Mouse (Mus musculus): ENCODE measurements at regions not wholly inside any gene's neighbourhood (a gene's known extent, or its start where the extent isn't known, plus 50 kb on each side); places are given as distances from the start of the nearest gene placed in this dataset.

DNA sequence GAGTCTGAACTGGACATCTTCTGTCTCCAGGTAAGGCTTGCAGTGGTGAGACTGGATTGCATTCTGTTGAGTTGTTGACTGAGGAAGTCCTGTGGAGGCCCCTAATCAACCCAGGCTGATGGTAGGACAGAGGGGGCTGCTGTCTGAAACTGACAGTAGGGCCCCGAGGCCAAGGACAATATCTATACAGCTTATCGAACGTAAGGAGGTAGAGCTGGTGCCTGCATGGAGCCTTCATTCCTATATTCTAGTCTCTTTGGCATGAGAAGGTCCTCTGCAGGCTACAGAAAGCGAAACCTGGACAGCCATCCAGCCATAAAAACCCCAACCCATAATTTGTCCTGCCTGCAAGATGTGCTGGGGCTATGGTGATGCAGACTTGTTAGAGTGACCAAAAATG is 135.6 kb downstream of the Tas2r134 start:
- Histone ChIP-seq H3K4me3 (ENCODE audit: control insufficient read depth in 1 of 2, insufficient read depth in 1 of 2, low read depth in 2 of 2, low read length in 2 of 2) (no peak overlapping the region), H3K4me1 (ENCODE audit: control insufficient read depth in 1 of 2, insufficient read depth in 2 of 2, low read length in 2 of 2) (no peaks in the 10 kb centered on the region), H3K36me3 (ENCODE audit: control insufficient read depth in 1 of 2, insufficient read depth in 2 of 2, low read length in 2 of 2) (no peaks in the 10 kb centered on the region), H3K9ac (ENCODE audit: control insufficient read depth, low read depth, low read length, poor library complexity, severe bottlenecking) (no peak overlapping the region), H3K9me3 (replicated peaks; ENCODE audit: insufficient read depth, low read length) (no peaks in the 10 kb centered on the region), H3K27ac (ENCODE audit: control insufficient read depth, low read depth, low read length) (no peak overlapping the region), H3K79me2 (ENCODE audit: control insufficient read depth, insufficient read depth, low read length, poor library complexity) (no peaks in the 10 kb centered on the region), H3K27me3 (ENCODE audit: control insufficient read depth in 1 of 2, insufficient read depth in 2 of 2, low read length in 2 of 2) (no peaks in the 10 kb centered on the region)
- no peak for DNase-seq (ENCODE audit: low read depth, low spot score)
- TF ChIP-seq ZKSCAN1 (IDR thresholded peaks at IDR 0.05; ENCODE audit: low read depth, low read length) (no peak), MYB (IDR thresholded peaks at IDR 0.05; ENCODE audit: low read depth, low read length) (no peak), TCF12 (IDR thresholded peaks at IDR 0.05; ENCODE audit: low read depth, low read length) (no peak), USF1 (IDR thresholded peaks at IDR 0.05; ENCODE audit: low read depth, low read length) (no peak), ETS1 (IDR thresholded peaks at IDR 0.05; ENCODE audit: low read depth, low read length) (no peak), HCFC1 (IDR thresholded peaks at IDR 0.05; ENCODE audit: low read depth, low read length) (no peak), MAZ (IDR thresholded peaks at IDR 0.05; ENCODE audit: low read depth, low read length) (no peak), ZMIZ1 (IDR thresholded peaks at IDR 0.05; ENCODE audit: low read depth, low read length) (no peak), CTCF (IDR thresholded peaks at IDR 0.05 in 2 of 3, conservative IDR thresholded peaks at IDR 0.05 in 1 of 3; ENCODE audit: control insufficient read depth in 1 of 3, insufficient read depth in 1 of 3, low read depth in 2 of 3, low read length in 3 of 3, poor library complexity in 1 of 3, severe bottlenecking in 1 of 3) (no peak), RAD21 (IDR thresholded peaks at IDR 0.05; ENCODE audit: low read depth, low read length) (no peak), NELFE (IDR thresholded peaks at IDR 0.05; ENCODE audit: low read depth, low read length) (no peak), SMC3 (IDR thresholded peaks at IDR 0.05; ENCODE audit: low read depth, low read length) (no peak), EP300 (IDR thresholded peaks at IDR 0.05; ENCODE audit: low read depth in 1 of 2, low read length in 2 of 2) (no peak), ZNF384 (IDR thresholded peaks at IDR 0.05; ENCODE audit: low read depth, low read length) (no peak), MAFK (IDR thresholded peaks at IDR 0.05; ENCODE audit: borderline replicate concordance, low read depth, low read length) (no peak), SIN3A (IDR thresholded peaks at IDR 0.05; ENCODE audit: low read length) (no peak)

DNA sequence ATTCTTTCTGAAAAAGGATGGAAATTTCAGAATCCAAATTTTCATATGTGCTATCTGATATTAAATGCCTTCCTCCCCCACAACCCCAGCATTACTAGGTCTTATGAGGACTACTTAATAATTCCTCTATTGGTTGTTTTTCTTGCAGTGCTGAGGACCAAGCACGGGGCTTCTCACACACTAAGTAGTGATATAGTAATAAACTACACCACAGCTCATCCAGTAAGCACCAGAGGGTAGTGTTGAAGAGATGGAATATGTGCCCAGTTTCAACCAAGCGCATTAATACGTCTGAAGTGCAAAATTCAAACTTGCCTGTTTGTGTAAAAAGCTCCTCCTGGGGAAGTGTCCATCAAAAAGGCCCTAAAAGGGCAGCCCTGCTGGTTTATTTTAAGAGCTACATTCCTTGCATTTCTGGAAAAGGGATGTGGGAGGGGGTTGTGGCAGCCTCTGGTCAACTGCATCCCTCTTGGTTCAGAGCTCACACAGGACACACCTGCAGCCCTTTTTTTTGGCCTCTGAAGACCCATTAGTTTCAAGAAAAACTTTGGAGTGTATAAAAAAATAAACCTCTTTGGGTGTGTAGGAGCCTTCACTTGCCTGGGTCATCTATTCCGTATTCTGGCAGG is 140.3 kb downstream of the Tas2r134 start:
- Histone ChIP-seq H3K27ac (ENCODE audit: control insufficient read depth, low read depth, low read length) (no peak overlapping the region), H3K9ac (ENCODE audit: control insufficient read depth, low read depth, low read length, poor library complexity, severe bottlenecking) (no peak overlapping the region), H3K9me3 (replicated peaks; ENCODE audit: insufficient read depth, low read length) (no peaks in the 10 kb centered on the region), H3K27me3 (ENCODE audit: control insufficient read depth in 1 of 2, insufficient read depth in 2 of 2, low read length in 2 of 2) (no peaks in the 10 kb centered on the region), H3K4me3 (ENCODE audit: control insufficient read depth in 1 of 2, insufficient read depth in 1 of 2, low read depth in 2 of 2, low read length in 2 of 2) (no peak overlapping the region), H3K4me1 (ENCODE audit: control insufficient read depth in 1 of 2, insufficient read depth in 2 of 2, low read length in 2 of 2) (no peaks in the 10 kb centered on the region), H3K36me3 (ENCODE audit: control insufficient read depth in 1 of 2, insufficient read depth in 2 of 2, low read length in 2 of 2) (no peaks in the 10 kb centered on the region), H3K79me2 (ENCODE audit: control insufficient read depth, insufficient read depth, low read length, poor library complexity) (no peaks in the 10 kb centered on the region)
- TF ChIP-seq ELF1 (IDR thresholded peaks at IDR 0.05; ENCODE audit: low read depth, low read length) (no peak), ETS1 (IDR thresholded peaks at IDR 0.05; ENCODE audit: low read depth, low read length) (no peak), MXI1 (IDR thresholded peaks at IDR 0.05; ENCODE audit: low read depth, low read length) (no peak), POLR2A (IDR thresholded peaks at IDR 0.05; ENCODE audit: control insufficient read depth in 1 of 2, insufficient read depth in 1 of 2, low read depth in 1 of 2, low read length in 2 of 2, poor library complexity in 1 of 2) (no peak), SIN3A (IDR thresholded peaks at IDR 0.05; ENCODE audit: low read length) (no peak), TAL1 (IDR thresholded peaks at IDR 0.05; ENCODE audit: low read length) (no peak), ZC3H11A (IDR thresholded peaks at IDR 0.05; ENCODE audit: low read depth, low read length) (no peak), POLR2AphosphoS5 (IDR thresholded peaks at IDR 0.05; ENCODE audit: borderline replicate concordance, low read depth, low read length) (no peak), NRF1 (IDR thresholded peaks at IDR 0.05; ENCODE audit: insufficient read depth, low read depth, low read length, poor library complexity, severe bottlenecking) (no peak), SMC3 (IDR thresholded peaks at IDR 0.05; ENCODE audit: low read depth, low read length) (no peak), RAD21 (IDR thresholded peaks at IDR 0.05; ENCODE audit: low read depth, low read length) (no peak)
- no peak for DNase-seq (ENCODE audit: low read depth, low spot score)

Data from MEL (cell line).